Mouse (Mus musculus): ENCODE results near the gene Krt8. TPM values are rescaled to one million over a fixed set of nuclear protein-coding genes. Genes with fewer than 3 reads are reported as not detected.

Gene Krt8
- total and polyA plus RNA-seq, 3 experiments = 0.69 to 0.93 TPM; not detected in 1

DNA sequence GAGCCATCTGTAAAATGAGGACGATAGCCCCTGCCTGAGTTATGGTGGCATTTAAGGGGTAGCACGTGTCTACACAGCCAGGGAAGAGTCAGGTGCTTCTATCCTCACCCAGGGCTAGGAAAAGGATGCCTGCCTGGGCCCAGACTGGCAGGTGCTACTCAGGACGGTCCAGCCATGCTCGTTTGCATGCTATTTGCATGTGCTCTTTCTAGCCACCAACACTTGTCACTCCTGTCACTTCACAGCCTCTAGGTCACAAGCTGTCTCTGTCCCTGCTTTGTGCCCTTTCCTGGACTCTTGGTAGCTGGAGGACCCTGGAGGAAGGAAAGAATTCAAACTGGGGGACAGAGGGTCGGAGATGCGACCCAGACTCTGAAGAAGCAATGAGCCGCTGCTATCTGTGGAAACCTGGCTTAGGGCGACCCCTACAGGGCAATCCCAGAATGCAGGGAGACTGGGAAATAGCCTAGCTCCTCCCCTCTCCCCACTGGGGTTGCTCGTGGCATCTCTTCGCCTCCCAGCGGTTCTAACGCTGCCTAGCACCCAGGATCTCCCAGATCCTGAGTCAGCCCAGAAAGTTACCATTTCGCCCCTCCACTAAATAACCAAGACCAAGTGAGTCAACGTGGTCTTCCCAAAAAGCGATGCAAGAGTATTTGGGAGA lies 30.7 kb downstream of the Krt8 start (continued):
- TF ChIP-seq JUND (IDR thresholded peaks at IDR 0.05; ENCODE audit: low read depth, low read length) (no peak), MXI1 (IDR thresholded peaks at IDR 0.05; ENCODE audit: low read depth, low read length) (no peak), CHD2 (IDR thresholded peaks at IDR 0.05; ENCODE audit: low read length) (no peak)

GRCm38 (mm10) chr15:101970536-101970935 lies 33.7 kb downstream of the Krt8 start:
- TF ChIP-seq ETS1 (IDR thresholded peaks at IDR 0.05; ENCODE audit: low read depth, low read length) (no peak), RAD21 (IDR thresholded peaks at IDR 0.05; ENCODE audit: low read depth, low read length) (peak; percentile 4; the same call in 1 of the 2 replicates), SMC3 (IDR thresholded peaks at IDR 0.05; ENCODE audit: low read depth, low read length) (peak; percentile 52), CTCF (IDR thresholded peaks at IDR 0.05 in 2 of 3, conservative IDR thresholded peaks at IDR 0.05 in 1 of 3; ENCODE audit: control insufficient read depth in 1 of 3, insufficient read depth in 1 of 3, low read depth in 2 of 3, low read length in 3 of 3, poor library complexity in 1 of 3, severe bottlenecking in 1 of 3) (peak; percentile 51 to 68 (median 56); a peak in 5 of 6 replicates)
- no peak overlapping the region for H3K27ac ChIP-seq (ENCODE audit: control insufficient read depth, low read depth, low read length)
- H3K27me3 ChIP-seq (ENCODE audit: control insufficient read depth in 1 of 2, insufficient read depth in 2 of 2, low read length in 2 of 2) = peaks cover 2 to 4% of the 10 kb centered on the region in 2 experiments
- DNase-seq (ENCODE audit: low read depth, low spot score) = no peak
- no peak overlapping the region for H3K4me3 ChIP-seq (ENCODE audit: control insufficient read depth in 1 of 2, insufficient read depth in 1 of 2, low read depth in 2 of 2, low read length in 2 of 2)
- H3K79me2 ChIP-seq (ENCODE audit: control insufficient read depth, insufficient read depth, low read length, poor library complexity) = no peaks in the 10 kb centered on the region
- peaks cover 0 to 8% of the 10 kb centered on the region in 2 experiments; a peak in 2 of 4 replicates for H3K36me3 ChIP-seq (ENCODE audit: control insufficient read depth in 1 of 2, insufficient read depth in 2 of 2, low read length in 2 of 2)
- H3K9ac ChIP-seq (ENCODE audit: control insufficient read depth, low read depth, low read length, poor library complexity, severe bottlenecking) = no peak overlapping the region
- H3K4me1 ChIP-seq (ENCODE audit: control insufficient read depth in 1 of 2, insufficient read depth in 2 of 2, low read length in 2 of 2) = peaks cover 0 to 13% of the 10 kb centered on the region in 2 experiments; a peak in 2 of 4 replicates
- no peaks in the 10 kb centered on the region for H3K9me3 ChIP-seq (replicated peaks; ENCODE audit: insufficient read depth, low read length)

GRCm38 (mm10) chr15:101966808-101967207 lies 37.5 kb downstream of the Krt8 start:
- Histone ChIP-seq H3K36me3 (ENCODE audit: control insufficient read depth in 1 of 2, insufficient read depth in 2 of 2, low read length in 2 of 2) (no peaks in the 10 kb centered on the region), H3K9ac (ENCODE audit: control insufficient read depth, low read depth, low read length, poor library complexity, severe bottlenecking) (no peak overlapping the region), H3K27ac (ENCODE audit: control insufficient read depth, low read depth, low read length) (no peak overlapping the region), H3K4me1 (ENCODE audit: control insufficient read depth in 1 of 2, insufficient read depth in 2 of 2, low read length in 2 of 2) (no peaks in the 10 kb centered on the region), H3K4me3 (ENCODE audit: control insufficient read depth in 1 of 2, insufficient read depth in 1 of 2, low read depth in 2 of 2, low read length in 2 of 2) (no peak overlapping the region), H3K27me3 (ENCODE audit: control insufficient read depth in 1 of 2, insufficient read depth in 2 of 2, low read length in 2 of 2) (peaks cover 2 to 4% of the 10 kb centered on the region in 2 experiments), H3K9me3 (replicated peaks; ENCODE audit: insufficient read depth, low read length) (no peaks in the 10 kb centered on the region), H3K79me2 (ENCODE audit: control insufficient read depth, insufficient read depth, low read length, poor library complexity) (no peaks in the 10 kb centered on the region)
- TF ChIP-seq HCFC1 (IDR thresholded peaks at IDR 0.05; ENCODE audit: low read depth, low read length) (no peak), POLR2A (IDR thresholded peaks at IDR 0.05; ENCODE audit: control insufficient read depth in 1 of 2, insufficient read depth in 1 of 2, low read depth in 1 of 2, low read length in 2 of 2, poor library complexity in 1 of 2) (no peak), CTCF (IDR thresholded peaks at IDR 0.05 in 2 of 3, conservative IDR thresholded peaks at IDR 0.05 in 1 of 3; ENCODE audit: control insufficient read depth in 1 of 3, insufficient read depth in 1 of 3, low read depth in 2 of 3, low read length in 3 of 3, poor library complexity in 1 of 3, severe bottlenecking in 1 of 3) (no peak), UBTF (IDR thresholded peaks at IDR 0.05; ENCODE audit: borderline replicate concordance, insufficient read depth, low read depth, low read length) (no peak), CHD2 (IDR thresholded peaks at IDR 0.05; ENCODE audit: low read length) (no peak), RCOR1 (IDR thresholded peaks at IDR 0.05; ENCODE audit: low read depth, low read length) (no peak), MAZ (IDR thresholded peaks at IDR 0.05; ENCODE audit: low read depth, low read length) (no peak), E2F4 (IDR thresholded peaks at IDR 0.05; ENCODE audit: borderline replicate concordance, low read depth, low read length) (no peak), ZNF384 (IDR thresholded peaks at IDR 0.05; ENCODE audit: low read depth, low read length) (no peak), MYB (IDR thresholded peaks at IDR 0.05; ENCODE audit: low read depth, low read length) (no peak)
- no peak for DNase-seq (ENCODE audit: low read depth, low spot score)

Measured in MEL (cell line).